Mouse (Mus musculus) heart, postnatal 25 days (tissue): ENCODE data around the gene Tas1r1. TPM values are rescaled to one million over a fixed set of nuclear protein-coding genes. Genes with fewer than 3 reads are reported as not detected.

Source experiments
- DNase-seq: peaks from one replicate; pipeline ENCODE4 v3.0.0; 2022; ENCODE audit warnings: low spot score
- intact Hi-C: fragments of 180-260 bp; cut with DNase I; formaldehyde crosslinking; loops from one replicate; pipeline ENCODE4 v1.15.1; 2025
- total RNA-seq, 2 experiments: library from RNA; stranded (reverse); gene quantifications; 2 replicates each; pipeline ENCODE4 v1.2.3; 2021

The Tas1r1 gene
- total RNA-seq, 2 experiments from 2014 or later, result 0.16 TPM; not detected in 1

DNA sequence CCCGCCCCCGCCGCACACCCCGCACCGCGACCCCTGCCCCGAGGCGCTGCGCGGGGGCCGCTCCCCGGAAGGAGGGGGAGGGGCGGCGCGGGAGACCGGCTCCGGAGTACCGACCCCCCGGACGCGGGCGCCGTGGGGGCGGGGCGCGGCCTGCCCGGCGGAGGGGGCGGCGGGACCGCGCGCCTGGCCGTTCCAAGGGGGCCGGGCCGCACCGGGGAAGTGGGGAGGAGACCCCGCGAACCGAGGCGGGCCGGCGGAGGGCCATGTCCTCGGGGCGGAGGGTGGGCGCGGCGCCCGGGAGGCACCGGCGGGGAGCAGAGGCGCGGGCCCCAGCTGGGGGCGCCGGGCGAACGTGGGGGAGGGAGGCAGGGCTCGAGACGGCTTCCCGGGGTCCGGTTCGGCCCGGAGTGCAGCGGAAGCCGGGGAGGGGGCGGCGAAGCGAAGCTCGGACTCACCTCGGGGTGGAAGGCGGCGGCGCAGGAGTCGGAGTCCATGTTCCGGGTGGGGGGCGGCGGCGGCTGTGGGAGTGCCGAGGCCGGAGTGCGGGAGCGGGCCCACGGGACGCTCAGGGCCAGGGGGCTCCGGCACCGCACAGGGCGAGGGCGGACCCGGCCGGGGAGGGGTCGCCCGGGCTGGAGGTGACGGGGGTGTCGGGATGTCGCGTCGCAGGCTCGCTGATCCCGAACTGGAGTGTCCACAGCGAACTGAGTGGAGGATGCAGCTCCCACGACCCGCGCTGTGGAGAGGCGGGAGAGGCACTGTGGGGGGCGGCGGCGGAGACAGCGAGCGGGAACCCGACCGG lies 42.8 kb downstream of the Tas1r1 start:
- peak; percentile 18 for DNase-seq

DNA sequence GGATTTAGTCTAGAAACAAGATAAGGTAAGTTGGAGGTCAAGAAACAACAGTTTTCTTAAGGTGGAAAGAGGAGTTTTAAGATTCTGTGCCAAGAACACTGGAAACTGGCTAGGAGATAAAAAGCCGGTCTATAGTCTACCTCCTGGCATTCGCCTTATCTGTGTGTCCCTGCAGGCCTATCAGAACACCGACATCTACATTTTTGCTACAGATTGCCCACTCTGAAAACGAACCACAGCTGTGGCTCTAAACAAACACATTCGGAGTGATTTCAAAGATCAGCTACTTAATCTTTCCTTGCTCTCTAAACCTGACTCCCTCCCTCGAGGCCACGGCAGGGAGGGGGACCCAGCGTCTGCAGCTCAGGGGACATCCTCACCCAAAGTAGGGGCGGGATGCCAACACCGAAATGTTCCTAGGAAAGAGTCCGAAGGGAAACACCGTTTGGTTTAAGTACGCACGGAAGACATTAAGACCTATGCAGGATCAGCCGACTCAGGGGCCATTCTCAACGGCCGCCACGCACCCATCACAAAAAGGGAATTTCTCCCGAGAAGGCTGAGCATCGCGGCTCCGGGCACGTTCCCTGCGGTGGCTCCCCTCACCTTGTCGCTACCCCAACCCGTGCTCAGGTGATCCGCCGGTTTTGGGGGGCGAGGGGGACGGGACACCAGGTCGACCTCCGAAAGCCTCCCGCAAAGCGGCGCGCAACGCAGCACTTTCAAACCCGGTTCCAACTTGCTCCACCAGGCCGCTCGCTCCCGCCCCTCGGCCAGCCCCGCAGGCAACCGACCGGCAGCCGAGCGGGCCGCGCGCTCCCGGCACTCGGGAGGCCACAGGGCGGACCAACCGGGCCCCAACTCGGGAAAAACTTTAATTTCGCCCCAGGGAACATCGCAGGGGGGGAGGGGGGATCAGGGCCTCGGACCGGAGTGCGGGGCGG lies 43.9 kb downstream of the Tas1r1 start:
- no peak for DNase-seq

More for the DNA sequence above, 42.8 kb downstream of the Tas1r1 start:
- intact Hi-C loops, result no loop called here

DNA sequence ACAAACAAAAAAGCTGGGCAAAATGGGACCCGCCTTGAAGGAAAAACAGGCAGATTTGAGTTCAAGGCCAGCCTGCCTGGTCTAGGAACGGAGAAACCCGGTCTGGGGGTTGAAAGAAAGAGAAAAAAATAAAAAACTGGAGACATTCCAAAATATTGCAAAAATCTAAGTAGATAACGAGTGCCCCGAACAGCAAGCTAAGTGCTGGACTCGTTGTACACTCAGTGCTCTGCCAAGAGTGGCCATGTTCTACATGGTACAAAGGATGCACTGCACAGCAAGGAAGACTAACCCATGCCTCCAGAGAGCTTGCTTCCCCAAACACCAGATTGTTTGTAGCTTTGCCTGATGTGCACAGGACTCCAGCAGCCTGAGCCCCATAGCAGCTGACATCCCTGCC lies 45.3 kb downstream of the Tas1r1 start:
- no peak for DNase-seq
- intact Hi-C loops, result no loop called here

More for the DNA sequence above, 43.9 kb downstream of the Tas1r1 start:
- intact Hi-C loops, result no loop called here

DNA sequence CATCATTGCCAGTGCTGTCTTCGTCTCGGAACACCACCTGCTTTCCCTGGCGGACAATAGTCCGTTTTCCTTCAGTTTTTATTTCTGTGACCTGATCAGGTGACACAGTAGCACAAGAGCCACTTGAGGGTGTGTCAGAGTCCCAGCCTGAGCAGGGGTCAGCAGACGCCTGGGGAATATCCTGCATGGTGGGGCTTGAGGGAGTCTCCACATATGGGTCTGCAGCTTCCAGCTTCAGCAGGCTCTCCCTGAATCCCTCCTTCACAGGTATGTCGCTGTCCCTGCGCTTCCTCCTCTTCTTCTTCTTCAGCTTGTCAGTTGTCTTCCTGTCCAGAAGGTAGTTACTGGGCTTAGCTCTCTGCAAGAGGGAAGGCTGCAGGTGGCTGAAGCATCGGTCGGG lies 46.3 kb downstream of the Tas1r1 start:
- no peak for DNase-seq
- intact Hi-C loops, result no loop called here

DNA sequence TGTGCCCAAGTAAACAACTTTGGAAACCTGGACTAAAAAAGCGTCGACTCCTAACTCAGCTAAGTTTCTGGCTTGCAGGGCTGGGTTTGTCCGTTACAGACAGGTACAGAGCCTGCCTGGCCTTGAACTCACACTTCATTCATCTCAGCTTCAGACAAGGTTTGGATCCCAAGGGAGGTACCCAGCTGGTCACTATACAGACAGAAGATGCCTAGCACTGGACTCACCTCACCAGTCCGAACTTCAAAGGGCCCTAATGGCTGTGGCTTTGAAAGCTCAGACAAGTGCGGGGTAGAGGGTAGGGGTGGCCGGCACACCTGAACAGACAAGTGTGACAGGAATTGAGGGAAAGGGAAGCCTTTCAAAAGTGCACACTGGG lies 49.3 kb downstream of the Tas1r1 start:
- intact Hi-C loops, result no loop called here
- DNase-seq, result no peak

DNA sequence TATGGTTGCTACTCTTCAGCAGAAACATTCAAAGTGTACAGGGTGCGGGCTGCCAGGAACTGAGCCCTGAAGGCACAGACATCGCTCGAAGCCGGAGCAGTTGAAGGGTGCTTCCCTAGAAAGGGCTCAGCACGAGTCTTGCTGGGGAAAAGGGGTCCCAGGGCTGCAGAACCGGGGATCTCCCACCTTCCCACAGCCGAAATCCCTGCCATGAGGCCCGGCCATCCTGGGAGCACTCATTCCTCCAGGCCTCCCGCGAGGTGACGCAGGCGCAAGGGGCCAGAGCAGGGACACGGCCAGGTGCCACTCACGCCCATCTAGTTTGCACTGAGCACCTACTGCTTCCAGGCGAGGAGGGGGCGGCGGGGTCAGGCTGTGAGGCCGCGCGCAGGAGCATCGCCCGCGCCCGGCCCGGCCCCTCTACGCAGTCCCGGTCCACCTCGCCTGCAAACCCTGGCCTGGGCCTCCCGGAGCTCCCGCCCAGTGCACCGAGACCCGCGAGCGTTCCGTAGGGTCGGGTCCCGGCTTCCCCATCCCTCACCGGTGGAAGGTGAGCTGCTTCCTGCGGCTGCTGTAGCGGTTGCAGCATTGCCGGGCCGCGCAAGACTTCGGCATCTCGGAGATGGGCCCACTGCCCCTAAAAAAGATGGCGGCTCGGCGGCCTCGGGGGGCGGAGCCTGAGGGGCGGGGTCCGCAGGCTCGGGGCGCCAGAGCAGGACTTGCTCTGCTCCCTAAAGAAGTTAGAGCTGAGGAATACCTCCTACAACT lies 49.8 kb downstream of the Tas1r1 start, which contains the start of gene Thap3:
Gene Thap3, minus strand, starts transcription at position 656 of the 768 bp plus-strand sequence.
- intact Hi-C loops, result no loop called here
- DNase-seq, result peak; percentile 69

DNA sequence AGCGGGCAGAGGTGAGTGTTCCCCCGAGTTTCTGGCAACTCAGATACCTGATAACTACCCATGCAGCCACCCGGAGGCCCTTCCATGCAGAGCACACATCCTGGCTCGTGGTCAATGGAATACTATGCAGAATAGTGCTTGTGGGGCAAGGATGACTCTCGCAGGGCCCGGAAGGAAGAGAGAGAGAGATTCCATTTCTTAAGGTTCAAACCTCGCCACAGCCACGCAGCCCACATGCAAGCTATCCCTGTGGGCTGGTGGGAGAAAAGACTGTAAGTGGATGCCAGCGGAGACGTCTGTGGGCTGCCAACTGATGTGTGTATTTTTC lies 50.4 kb downstream of the Tas1r1 start:
- intact Hi-C loops, result no loop called here
- DNase-seq, result no peak

DNA sequence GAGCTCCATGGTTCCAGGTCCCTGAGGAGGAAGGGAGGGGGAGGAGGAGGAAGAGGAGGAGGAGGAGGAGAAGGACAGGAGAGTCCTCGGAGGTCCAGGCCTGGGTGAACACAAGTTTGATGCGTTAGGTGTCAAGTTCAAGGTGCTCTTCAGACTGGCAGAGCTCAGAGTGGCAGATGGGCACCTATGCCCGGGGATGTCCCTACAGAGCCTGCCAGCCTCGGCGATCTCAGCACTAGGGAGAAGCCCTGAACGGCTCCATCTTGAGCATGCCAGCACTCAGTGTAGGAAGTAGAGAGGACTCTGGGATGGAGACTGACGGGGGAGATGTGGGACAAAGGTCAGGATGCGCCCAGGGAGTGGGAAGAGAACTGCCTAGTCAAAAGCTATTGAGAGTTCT lies 51.7 kb downstream of the Tas1r1 start:
- DNase-seq, result no peak
- intact Hi-C loops, result loop anchor here (2.0 kb wide), 1 partner anchor 40 kb away; the partner anchor contains the start of gene Zbtb48

DNA sequence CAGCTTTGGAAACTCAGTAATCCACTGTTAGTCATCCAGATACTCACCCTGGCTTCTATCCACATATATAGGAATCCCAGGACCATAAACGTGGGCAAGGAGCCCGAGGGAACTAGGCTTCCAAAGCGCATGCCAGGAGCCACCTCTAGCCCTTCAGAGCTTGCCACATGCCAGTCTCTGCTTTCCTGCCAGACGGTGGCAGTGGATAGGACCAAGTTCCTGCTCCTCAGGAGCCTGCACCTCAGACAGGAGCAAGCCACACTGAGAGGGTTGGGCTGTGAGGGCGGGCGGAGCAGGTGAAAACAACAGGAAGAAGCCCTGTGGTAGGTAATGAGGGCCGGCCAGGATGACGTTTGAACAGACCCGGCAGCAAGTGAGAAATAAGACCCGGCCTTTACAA lies 52.5 kb downstream of the Tas1r1 start:
- intact Hi-C loops, result loop anchor here (2.0 kb wide), 1 partner anchor 41 kb away; the partner anchor contains the start of gene Zbtb48
- no peak for DNase-seq

DNA sequence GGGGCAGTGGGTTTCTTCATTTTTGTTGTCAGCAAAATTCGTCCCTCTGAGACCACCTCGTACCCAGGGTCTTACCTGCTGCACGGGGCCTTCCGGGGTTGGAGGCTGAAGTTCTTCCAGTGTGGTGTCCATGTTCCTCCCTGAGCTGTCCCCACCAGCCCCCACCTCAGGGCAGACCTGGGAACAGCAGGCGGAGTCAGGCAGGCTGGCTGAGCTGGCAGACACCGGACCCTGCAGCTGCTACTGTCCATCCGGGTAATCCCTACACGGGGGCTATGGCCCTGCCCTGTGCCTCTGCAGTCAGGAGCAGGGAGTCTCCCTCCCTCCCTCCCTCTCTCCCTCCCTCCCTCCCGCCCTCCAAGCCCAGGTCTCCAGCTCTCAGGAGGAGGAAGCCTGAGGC lies 54.8 kb downstream of the Tas1r1 start:
- no peak for DNase-seq
- intact Hi-C loops, result no loop called here

DNA sequence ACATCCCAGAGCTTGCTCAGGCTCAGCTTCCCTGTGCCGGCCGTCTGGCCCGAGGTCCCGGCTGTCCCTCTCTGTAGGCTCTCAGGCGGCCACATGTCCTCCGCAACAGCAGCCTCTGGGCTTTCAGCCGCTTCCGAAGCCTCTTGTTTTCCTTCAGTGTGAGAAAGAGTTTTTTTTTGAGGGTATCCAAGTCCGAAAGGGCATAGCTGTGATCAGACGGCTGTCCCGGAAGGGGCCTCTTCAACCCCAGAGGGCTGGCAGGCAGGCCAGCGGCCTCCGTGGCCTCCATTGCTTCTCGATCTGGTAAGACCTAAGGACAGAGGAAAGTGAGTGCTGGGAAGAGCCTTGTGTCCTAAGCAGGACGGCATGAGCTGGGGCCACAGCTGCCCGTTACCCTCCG lies 55.3 kb downstream of the Tas1r1 start:
- intact Hi-C loops, result no loop called here
- DNase-seq, result no peak

DNA sequence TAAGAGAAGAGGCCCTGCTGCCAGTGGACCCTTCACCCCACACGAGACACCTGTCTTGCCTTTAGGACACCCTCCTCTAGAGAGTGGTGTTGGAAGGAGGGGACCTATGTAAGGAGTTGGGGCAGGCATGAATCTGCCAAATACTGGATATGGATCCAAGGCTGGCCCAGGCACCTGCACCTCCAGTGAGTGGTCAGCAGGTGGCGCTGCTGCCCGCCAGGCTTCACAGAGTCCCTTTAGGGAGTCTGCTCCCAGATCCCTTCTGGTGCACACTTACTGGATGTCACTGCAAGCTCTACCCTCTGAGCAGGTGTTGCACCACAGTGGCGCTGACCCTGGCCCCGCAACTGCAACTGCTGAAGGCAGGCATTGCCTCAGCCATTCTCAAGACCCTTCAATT lies 57.0 kb downstream of the Tas1r1 start:
- intact Hi-C loops, result loop anchor here (1.0 to 2.0 kb wide), 2 partner anchors 57 to 114 kb away; partner anchors contain the start of genes Nol9 and Tas1r1
- DNase-seq, result peak; percentile 65

DNA sequence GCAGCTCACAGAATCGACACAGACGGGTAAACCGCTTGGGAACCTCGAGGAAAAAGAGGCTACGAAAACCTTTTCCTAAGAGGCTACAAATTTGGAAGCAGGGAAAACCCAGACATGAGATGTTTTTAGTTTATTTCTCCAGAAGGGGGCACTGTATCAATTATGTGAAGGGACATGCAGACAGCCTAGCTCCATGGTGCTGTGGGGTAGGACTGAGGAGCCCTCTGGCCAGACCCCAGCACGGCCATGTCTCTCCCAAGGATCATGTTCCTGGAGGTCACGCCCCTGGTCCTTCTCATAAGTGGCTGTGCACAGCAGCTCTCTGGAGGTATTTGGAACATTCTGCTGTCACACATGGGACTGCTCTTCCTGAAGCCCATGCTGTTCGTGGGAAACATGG lies 57.7 kb downstream of the Tas1r1 start:
- intact Hi-C loops, result loop anchor here (1.0 to 2.0 kb wide), 2 partner anchors 58 to 115 kb away; partner anchors contain the start of genes Nol9 and Tas1r1
- no peak for DNase-seq

Other genes with a start within 250 kb of the Tas1r1 start
- gene Camta1, start 176.7 kb downstream of the Tas1r1 start, total RNA-seq, result 100 to 1,000 TPM; 234 to 244 TPM
- gene Dnajc11, start 104.9 kb downstream of the Tas1r1 start, total RNA-seq, result 10 to 100 TPM; 82.3 to 96.4 TPM
- 10 to 100 TPM; 11.5 TPM for gene Thap3, start 49.6 kb downstream of the Tas1r1 start, total RNA-seq
- gene Phf13, start 42.3 kb downstream of the Tas1r1 start, total RNA-seq, result 1 to 10 TPM; 5.8 to 6.2 TPM
- 10 to 100 TPM; 69.8 to 76.2 TPM for gene Klhl21, start 29.8 kb downstream of the Tas1r1 start, total RNA-seq
- gene Zbtb48, start 10.9 kb downstream of the Tas1r1 start, total RNA-seq, result 1 to 10 TPM; 3.5 to 5.0 TPM
- gene Nol9, start 753 bp upstream of the Tas1r1 start, total RNA-seq, result 1 to 10 TPM; 8.6 to 9.6 TPM
- gene Plekhg5, start 33.9 kb upstream of the Tas1r1 start, total RNA-seq, result 10 to 100 TPM; 18.7 to 18.9 TPM
- 1 to 10 TPM; 2.9 to 3.0 TPM for gene Tnfrsf25, start 77.4 kb upstream of the Tas1r1 start, total RNA-seq
- 1 to 10 TPM; 1.7 to 2.2 TPM for gene Espn, start 113.8 kb upstream of the Tas1r1 start, total RNA-seq
- gene Hes2, start 120.3 kb upstream of the Tas1r1 start, total RNA-seq, result not detected
- gene Acot7, start 139.6 kb upstream of the Tas1r1 start, total RNA-seq, result 10 to 100 TPM; 53.4 to 58.8 TPM
- 10 to 100 TPM; 14.3 to 14.9 TPM for gene Gpr153, start 235.7 kb upstream of the Tas1r1 start, total RNA-seq